Mouse (Mus musculus) testis, adult 2 months (tissue): ENCODE results near the gene Gm10337.

Experiments
- CTCF ChIP-seq: fragments of 200-500 bp; IDR thresholded peaks from 2 replicates; pipeline ENCODE4 v1.5.1; 2012; ENCODE audit warnings: low read depth, mild to moderate bottlenecking, inconsistent platforms, low read length, moderate library complexity; ENCODE audit not compliant: control insufficient read depth, insufficient read depth, insufficient replicate concordance
- POLR2A ChIP-seq: fragments of 200-500 bp; IDR thresholded peaks from 2 replicates; pipeline ENCODE4 v1.6.1; 2012; ENCODE audit warnings: low read depth, mild to moderate bottlenecking, inconsistent platforms, low read length, moderate library complexity; ENCODE audit not compliant: control insufficient read depth

DNA sequence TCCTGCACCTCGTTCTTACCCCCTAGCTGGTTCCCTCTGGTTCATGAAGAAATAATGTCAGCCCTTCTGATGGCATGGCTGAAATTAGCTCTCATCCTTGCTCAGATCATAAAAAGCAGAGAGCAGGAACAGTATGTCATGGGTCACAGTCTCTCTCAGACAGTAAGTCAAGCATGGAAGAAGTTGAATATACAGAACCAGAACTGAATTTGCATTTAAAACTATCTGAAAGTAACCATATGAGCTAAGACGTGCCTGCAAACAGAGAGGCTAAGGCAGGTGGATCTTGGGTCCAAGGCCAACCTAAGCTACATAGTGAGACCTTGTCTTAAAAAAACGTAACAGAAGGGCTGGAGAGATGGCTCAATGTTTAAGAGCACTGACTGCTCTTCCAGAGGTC lies 9.5 kb downstream of the Gm10337 start:
- TF ChIP-seq CTCF (no peak), POLR2A (no peak)
